Mouse (Mus musculus) 3T3-L1 (cell line): ENCODE results near the gene Car3.
A peak's percentile ranks its signal among the peaks of the same experiment; 100 is the strongest.
"Not testable (repeated sequence)": the region's sequence is repeated elsewhere in the genome, so short reads cannot be mapped to it uniquely, and the experiment has no call there.

ENCODE experiments used
- DNase-seq: peaks from one replicate; pipeline ENCODE4 v3.0.0-alpha.2; 2015; ENCODE audit warnings: low read depth, low spot score

The Car3 gene

DNA sequence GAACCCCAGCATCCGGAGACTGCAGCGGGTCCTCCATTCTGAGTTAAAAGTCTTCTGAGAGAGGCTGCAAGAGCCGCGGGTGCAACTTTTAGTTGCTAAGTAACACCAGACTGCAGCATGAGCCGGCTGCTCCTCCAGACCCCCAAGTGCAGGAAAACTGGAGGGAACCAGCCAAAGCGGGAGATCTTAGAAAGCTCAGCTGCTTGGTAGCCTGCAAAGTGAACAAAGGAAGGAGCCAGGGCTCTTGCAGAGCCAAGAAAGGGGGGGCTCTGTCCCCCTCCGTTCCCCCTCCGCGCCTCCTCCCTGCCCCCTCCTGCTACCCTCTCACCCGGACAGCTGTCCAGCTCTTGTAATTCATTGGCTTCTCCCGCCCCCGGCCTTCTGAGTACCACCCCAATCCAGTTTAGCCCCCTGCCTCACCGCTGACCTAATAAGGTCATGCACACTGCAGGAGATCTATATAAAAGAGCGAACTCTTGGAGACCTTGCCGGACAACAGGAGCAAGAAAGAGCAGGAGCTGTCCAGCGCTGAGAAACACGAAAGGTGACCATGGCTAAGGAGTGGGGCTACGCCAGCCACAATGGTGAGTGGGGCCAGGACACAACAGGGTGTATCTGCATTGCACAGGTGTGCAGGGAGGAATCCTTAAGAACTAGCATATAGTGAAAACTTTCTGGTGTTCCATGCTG lies at the start of gene Car3:
Car3 (plus strand) TSS at position 491 of the 690 bp plus-strand sequence.
- DNase-seq: no peak

- not testable (repeated sequence) for DNase-seq
Observed at GRCm38 (mm10) chr3:14815396-14815795, 47.9 kb upstream of the Car3 start.

GRCm38 (mm10) chr3:14819844-14820504 lies 43.3 kb upstream of the Car3 start:
- no peak for DNase-seq

- no peak for DNase-seq
Observed at GRCm38 (mm10) chr3:14828896-14829295, 34.4 kb upstream of the Car3 start.

GRCm38 (mm10) chr3:14831219-14831835 lies 32.0 kb upstream of the Car3 start:
- DNase-seq: no peak

DNA sequence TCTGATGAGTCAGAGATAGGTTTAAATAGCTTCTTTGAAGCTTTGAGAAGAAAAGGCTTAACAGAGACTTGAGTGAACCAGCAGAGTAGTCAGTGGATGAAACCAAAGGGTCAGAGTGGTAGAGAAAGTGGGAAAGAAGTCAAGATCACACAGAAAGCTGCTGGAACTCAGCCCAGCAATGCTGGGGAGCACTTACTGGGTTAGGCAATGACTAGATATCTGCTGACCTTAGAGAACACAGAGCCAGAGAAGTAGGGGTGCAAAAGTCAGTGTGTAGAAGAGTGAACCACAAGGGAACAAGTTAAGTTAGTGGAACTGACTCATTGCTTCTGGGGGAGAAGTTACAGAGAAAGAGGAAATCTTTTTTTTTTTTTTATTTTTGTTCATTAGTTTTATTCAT lies 30.5 kb upstream of the Car3 start:
- peak; percentile 55 for DNase-seq

DNA sequence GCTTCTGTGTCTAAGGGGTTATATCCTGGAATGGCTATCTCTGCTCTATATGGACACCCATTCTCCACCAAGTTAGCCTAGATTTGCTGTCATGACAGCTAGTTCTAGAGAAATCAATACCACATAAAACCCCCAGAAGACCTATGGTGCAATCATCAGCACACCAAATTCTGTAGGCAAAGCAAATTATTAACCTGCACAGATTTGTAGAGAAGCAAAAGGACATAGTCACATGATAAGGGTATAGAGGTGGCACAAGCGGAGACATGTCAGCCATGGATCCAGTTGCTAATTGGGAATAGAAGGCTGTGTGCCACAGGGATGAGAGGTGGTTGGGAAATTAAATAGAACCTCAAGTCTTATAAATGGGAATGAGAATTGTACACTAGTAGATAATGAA lies 24.4 kb upstream of the Car3 start:
- no peak for DNase-seq

DNA sequence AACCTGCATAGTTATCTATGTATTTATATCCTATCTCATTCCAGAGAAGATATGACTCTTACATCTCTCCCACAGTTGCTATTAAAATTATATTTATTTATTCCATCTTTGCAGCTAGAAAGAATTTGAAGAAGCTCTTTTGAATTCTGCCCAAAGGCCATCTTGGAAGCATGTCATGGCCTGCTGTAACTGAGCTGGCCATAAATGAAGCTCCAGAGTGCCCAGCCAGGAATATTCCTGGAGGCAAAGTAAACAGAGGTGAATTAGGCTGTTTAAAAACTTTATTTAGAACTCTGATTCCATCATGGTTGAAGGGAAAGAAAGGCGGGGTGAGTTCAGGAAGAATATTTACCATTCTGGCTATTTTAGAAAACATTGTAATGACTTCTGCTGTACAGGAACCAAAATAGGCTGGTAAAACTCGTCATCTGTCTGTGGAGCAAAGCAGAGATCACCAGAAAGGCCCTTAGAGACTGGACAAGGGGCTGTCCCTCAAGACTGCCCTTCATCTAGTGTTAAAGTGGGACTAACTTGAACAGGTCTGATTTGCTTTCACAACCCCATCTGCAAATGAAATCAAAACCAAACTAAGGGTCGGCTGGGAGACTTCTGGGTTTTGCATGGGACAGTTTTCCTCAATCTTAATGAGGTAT lies 23.7 kb upstream of the Car3 start:
- no peak for DNase-seq

GRCm38 (mm10) chr3:14848587-14849254 lies 14.6 kb upstream of the Car3 start:
- peak; percentile 76 for DNase-seq

- no peak for DNase-seq
Observed at GRCm38 (mm10) chr3:14853966-14854365, 9.3 kb upstream of the Car3 start.

- no peak for DNase-seq
Observed at GRCm38 (mm10) chr3:14854446-14854845, 8.9 kb upstream of the Car3 start.

GRCm38 (mm10) chr3:14857874-14858273 lies 5.4 kb upstream of the Car3 start:
- DNase-seq: peak; percentile 15

DNA sequence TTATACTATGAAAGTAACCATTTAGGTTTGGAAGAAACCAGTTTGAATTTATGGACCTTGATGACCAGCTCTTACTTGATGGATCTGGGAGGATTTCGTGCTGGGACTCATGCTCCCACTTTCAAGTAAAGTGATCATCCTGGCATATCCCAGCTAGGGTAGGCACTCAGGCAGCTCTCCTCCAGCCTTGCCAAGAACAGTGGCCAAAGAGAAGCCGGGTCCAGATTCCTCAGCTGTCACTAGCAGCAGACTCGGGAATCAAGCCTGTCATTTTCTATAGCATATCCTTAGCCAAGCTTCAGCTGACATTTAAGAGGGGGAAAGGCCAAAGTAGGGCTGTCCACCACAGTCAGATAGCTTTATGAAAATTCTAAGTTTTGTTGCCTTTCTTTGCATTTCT lies 3.0 kb upstream of the Car3 start:
- DNase-seq: no peak

DNA sequence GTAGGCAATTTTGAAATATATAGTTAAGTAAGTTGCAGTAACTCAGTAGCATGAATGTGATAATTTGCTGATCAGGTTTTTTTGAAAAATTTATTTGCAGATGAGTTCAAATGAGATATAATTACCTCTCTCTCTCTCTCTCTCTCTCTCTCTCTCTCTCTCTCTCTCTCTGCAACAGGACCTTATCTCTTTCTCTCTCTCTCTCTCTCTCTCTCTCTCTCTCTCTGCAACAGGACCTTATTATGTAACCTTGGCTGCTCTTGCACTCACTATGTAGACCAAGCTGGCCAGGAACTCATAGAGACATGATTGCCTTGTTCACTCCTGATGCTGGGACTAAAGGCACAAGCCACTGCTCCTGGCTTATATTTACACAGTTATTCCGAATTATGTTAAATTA lies 2.1 kb upstream of the Car3 start:
- DNase-seq: no peak

- peak; percentile 17 for DNase-seq
Observed at GRCm38 (mm10) chr3:14861787-14862186, 1.5 kb upstream of the Car3 start.

GRCm38 (mm10) chr3:14862654-14863021 lies 674 bp upstream of the Car3 start:
- DNase-seq: no peak

DNA sequence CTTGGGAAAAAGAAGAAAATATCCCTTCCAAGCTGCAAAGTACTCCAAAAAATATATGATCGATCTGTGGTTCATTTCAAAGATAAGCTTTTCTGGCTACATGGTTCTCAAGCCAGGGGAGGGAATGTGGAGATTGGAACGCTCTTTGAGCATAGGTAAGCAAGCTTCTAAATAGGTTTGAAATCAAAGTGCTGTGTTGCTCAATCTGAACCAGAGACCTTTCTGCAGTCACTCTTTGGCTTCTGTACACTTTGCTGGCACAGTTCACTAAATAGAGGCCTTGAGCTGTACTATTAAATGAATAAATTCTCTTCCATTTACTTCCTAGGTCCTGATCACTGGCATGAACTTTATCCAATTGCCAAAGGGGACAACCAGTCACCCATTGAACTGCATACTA lies 610 bp downstream of the Car3 start:
- DNase-seq: no peak

- DNase-seq: no peak
Observed at GRCm38 (mm10) chr3:14865941-14866340, 2.6 kb downstream of the Car3 start.

DNA sequence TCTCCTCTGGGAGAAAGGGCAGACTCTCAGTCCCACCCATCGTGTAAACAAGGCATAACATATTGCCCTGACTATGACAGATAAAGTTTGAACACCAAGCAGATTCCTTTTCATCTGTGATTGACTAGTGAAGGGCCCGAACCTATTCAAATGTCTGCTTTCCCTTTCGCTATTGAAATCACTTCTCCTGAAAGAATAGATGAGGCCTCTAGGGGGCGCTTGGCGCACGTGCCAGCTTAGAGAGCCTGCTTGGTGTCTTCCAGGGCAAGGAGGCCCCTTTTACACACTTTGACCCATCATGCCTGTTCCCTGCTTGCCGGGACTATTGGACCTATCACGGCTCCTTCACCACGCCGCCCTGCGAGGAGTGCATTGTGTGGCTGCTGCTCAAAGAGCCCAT lies 6.5 kb downstream of the Car3 start:
- DNase-seq: peak; percentile 60

GRCm38 (mm10) chr3:14870528-14870927 lies 7.2 kb downstream of the Car3 start:
- DNase-seq: no peak

GRCm38 (mm10) chr3:14871386-14871785 lies 8.1 kb downstream of the Car3 start:
- DNase-seq: peak; percentile 14
